24 mouse cellular contexts compared by ENCODE assay signal in the genomic region with DNA sequence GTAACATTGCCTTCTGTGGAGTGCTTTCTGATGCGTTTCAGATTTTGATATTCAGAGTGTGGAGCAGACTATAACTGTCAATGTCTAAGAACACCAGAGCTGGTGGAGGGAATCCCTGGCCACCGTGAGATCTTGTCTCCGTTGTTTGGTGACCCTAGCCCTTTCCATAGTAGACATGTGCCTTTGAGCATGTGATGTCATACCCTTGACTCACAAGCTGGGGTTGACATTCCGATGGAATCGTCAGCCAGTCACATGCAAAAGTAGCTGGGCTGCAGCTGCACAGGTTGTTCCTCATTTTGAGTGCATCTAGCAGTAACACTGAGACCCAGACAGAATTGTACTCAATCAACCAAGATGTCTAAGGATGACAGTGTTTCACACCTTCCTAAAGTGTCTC. TPM values are rescaled to one million over a fixed set of nuclear protein-coding genes. Genes with fewer than 3 reads are reported as not detected.
A peak's percentile ranks its signal among the peaks of the same experiment; 100 is the strongest.
DNase-seq lines count a peak whose midpoint lies in the region; ATAC-seq and TF ChIP-seq lines count a peak whose summit lies in the region.
"Had no signal": no experiment of that assay in that cellular context is flagged by ENCODE, and none has a peak within 500 bp of the region (broad histone marks: within the 10 kb centered on the region; RNA-seq: fewer than 3 reads in every experiment).

No protein-coding gene starts in this region.

- TF ChIP-seq CTCF in CH12.LX (conservative IDR thresholded peaks at IDR 0.05 in 1 of 2, IDR thresholded peaks at IDR 0.05 in 1 of 2; ENCODE audit: low read depth in 2 of 2, low read length in 2 of 2): no peak

- H3K4me3 ChIP-seq in midbrain, embryonic 12.5 days: no peak overlapping the region
- no peak overlapping the region for H3K4me3 ChIP-seq in midbrain, embryonic 16.5 days (ENCODE audit: low read depth, low read length)
- peak overlapping the region in 1 of 3 experiments; percentile 14 for H3K4me3 ChIP-seq in CH12.LX (replicated peaks in 1 of 3; ENCODE audit: low read depth in 2 of 3, low read length in 2 of 3, poor library complexity in 1 of 3)
- H3K4me3 ChIP-seq in limb, embryonic 13.5 days: no peak overlapping the region
- H3K4me3 ChIP-seq: forebrain, embryonic 10.5 days; heart, embryonic 13.5 days; left cerebral cortex, adult 2 months; stomach, embryonic 15.5 days had no signal

- WGBS in midbrain, embryonic 12.5 days: 74% methylated on average over 5 of the region's 5 CpGs
- WGBS in midbrain, embryonic 16.5 days: 68% methylated on average over 5 of the region's 5 CpGs
- WGBS in limb, embryonic 13.5 days: 62% methylated on average over 5 of the region's 5 CpGs

- in situ Hi-C loops in CH12.LX (cut with MboI; ENCODE audit: low pct_ligation_motif_present, low pct_unique_long_range_greater_than_20kb, low sequenced_read_pairs): no loop called here

- H3K79me2 ChIP-seq in CH12.LX (replicated peaks; ENCODE audit: control insufficient read depth, extremely low read depth, insufficient read depth, poor library complexity, severe bottlenecking): peaks cover 68% of the 10 kb centered on the region

- H3K36me3 ChIP-seq in midbrain, embryonic 12.5 days: no peaks in the 10 kb centered on the region
- H3K36me3 ChIP-seq in midbrain, embryonic 16.5 days (ENCODE audit: control insufficient read depth, insufficient read depth, low read length): no peaks in the 10 kb centered on the region
- H3K36me3 ChIP-seq in CH12.LX (replicated peaks in 1 of 2; ENCODE audit: control insufficient read depth in 1 of 2, insufficient read depth in 1 of 2, low read length in 1 of 2): peaks cover 12 to 44% of the 10 kb centered on the region in 2 experiments
- peaks cover 21% of the 10 kb centered on the region for H3K36me3 ChIP-seq in limb, embryonic 13.5 days
- H3K36me3 ChIP-seq: forebrain, embryonic 10.5 days; stomach, embryonic 15.5 days had no signal

- H3K27me3 ChIP-seq in midbrain, embryonic 12.5 days: peaks cover 28% of the 10 kb centered on the region
- peaks cover 14% of the 10 kb centered on the region for H3K27me3 ChIP-seq in midbrain, embryonic 16.5 days (ENCODE audit: control insufficient read depth, insufficient read depth, low read depth, low read length)
- H3K27me3 ChIP-seq in CH12.LX (replicated peaks): no peaks in the 10 kb centered on the region
- peaks cover 21% of the 10 kb centered on the region for H3K27me3 ChIP-seq in limb, embryonic 13.5 days

- dilution Hi-C loops in CH12.LX (cut with MboI; ENCODE audit: extremely low pct_ligation_motif_present, extremely low pct_unique_long_range_greater_than_20kb, low sequenced_read_pairs): no loop called here

- TF ChIP-seq POLR2A in CH12.LX (IDR thresholded peaks at IDR 0.05; ENCODE audit: low read depth, low read length): peak; percentile 37

- peaks cover 32% of the 10 kb centered on the region; the same call in 1 of the 2 replicates for H3K4me1 ChIP-seq in midbrain, embryonic 12.5 days
- peaks cover 7% of the 10 kb centered on the region for H3K4me1 ChIP-seq in midbrain, embryonic 16.5 days (ENCODE audit: control insufficient read depth, insufficient read depth, low read length)
- peaks cover 2 to 59% of the 10 kb centered on the region in 2 experiments; a peak in 2 of 4 replicates for H3K4me1 ChIP-seq in CH12.LX (ENCODE audit: control insufficient read depth in 1 of 2, insufficient read depth in 2 of 2)
- peaks cover 47% of the 10 kb centered on the region for H3K4me1 ChIP-seq in limb, embryonic 13.5 days

- H3K27ac ChIP-seq in midbrain, embryonic 12.5 days (replicated peaks): no peak overlapping the region
- H3K27ac ChIP-seq in midbrain, embryonic 16.5 days (ENCODE audit: low read length): no peak overlapping the region
- H3K27ac ChIP-seq in CH12.LX (ENCODE audit: insufficient read depth, low read depth): peak overlapping the region; percentile 39; the same call in 1 of the 2 replicates
- peak overlapping the region; percentile 28; the same call in 1 of the 2 replicates for H3K27ac ChIP-seq in limb, embryonic 13.5 days
- H3K27ac ChIP-seq: forebrain, embryonic 10.5 days; heart, embryonic 13.5 days; left cerebral cortex, adult 2 months; liver, embryonic 14.5 days; macrophage; stomach, embryonic 15.5 days had no signal

- 0 out of 2 replicates have a peak overlapping the region, but pooled peaks have one; percentile 1 for H3K4me2 ChIP-seq in midbrain, embryonic 12.5 days (replicated peaks)
- no peak overlapping the region for H3K4me2 ChIP-seq in midbrain, embryonic 16.5 days (ENCODE audit: low read length)
- H3K4me2 ChIP-seq in CH12.LX (ENCODE audit: insufficient read depth, low read depth, poor library complexity, severe bottlenecking): peak overlapping the region; percentile 80
- peak overlapping the region; percentile 36 for H3K4me2 ChIP-seq in limb, embryonic 13.5 days (replicated peaks)
- H3K4me2 ChIP-seq: heart, embryonic 13.5 days; stomach, embryonic 15.5 days had no signal

- no peaks in the 10 kb centered on the region for H3K9me3 ChIP-seq in midbrain, embryonic 12.5 days
- no peaks in the 10 kb centered on the region for H3K9me3 ChIP-seq in midbrain, embryonic 16.5 days (replicated peaks; ENCODE audit: control insufficient read depth, low read length, poor library complexity, severe bottlenecking)
- no peaks in the 10 kb centered on the region for H3K9me3 ChIP-seq in CH12.LX (replicated peaks; ENCODE audit: low read length)
- H3K9me3 ChIP-seq in limb, embryonic 13.5 days: no peaks in the 10 kb centered on the region
- H3K9me3 ChIP-seq: forebrain, embryonic 10.5 days; heart, embryonic 13.5 days; stomach, embryonic 15.5 days had no signal

- TF ChIP-seq EP300 in CH12.LX (IDR thresholded peaks at IDR 0.05; ENCODE audit: low read length): peak; percentile 79

- TF ChIP-seq RAD21 in CH12.LX (IDR thresholded peaks at IDR 0.05; ENCODE audit: low read depth, low read length): no peak

- H3K9ac ChIP-seq in midbrain, embryonic 12.5 days (replicated peaks): no peak overlapping the region; the same call in 1 of the 2 replicates
- H3K9ac ChIP-seq in midbrain, embryonic 16.5 days (ENCODE audit: low read depth, low read length): no peak overlapping the region
- H3K9ac ChIP-seq in CH12.LX (ENCODE audit: insufficient read depth, low read depth): peak overlapping the region; percentile 70
- no peak overlapping the region for H3K9ac ChIP-seq in limb, embryonic 13.5 days
- H3K9ac ChIP-seq: heart, embryonic 13.5 days; liver, embryonic 14.5 days; stomach, embryonic 15.5 days had no signal

- DNase-seq in A20 (ENCODE audit: low read depth, low spot score) (peak; percentile 86), CH12.LX (ENCODE audit: extremely low read depth) (peak; percentile 94)
- DNase-seq in cerebellum, postnatal 36 days: no peak
- no peak for DNase-seq in cerebellum, postnatal 4 days (ENCODE audit: low spot score in 2 of 2)
- no peak for DNase-seq in cerebellum, postnatal 25 days
- DNase-seq: adrenal gland, postnatal 14 days; cerebellum, adult 11-12 months; cerebellum, postnatal 14 days; heart, adult 18-20 months; kidney, postnatal 36 days; layer of hippocampus, adult 9-11 months; retina, postnatal 1 day; thymus, adult 18-20 months had no signal

- no peak for ATAC-seq in midbrain, embryonic 12.5 days (ENCODE audit: low FRiP score, low read depth)
- ATAC-seq in midbrain, embryonic 16.5 days: no peak
- ATAC-seq in limb, embryonic 13.5 days (ENCODE audit: low FRiP score, low read depth): no peak
- ATAC-seq: activated CD4-positive, CD25-positive, alpha-beta regulatory T cell, adult 4 months; intestine, embryonic 16.5 days had no signal

TF ChIP-seq in CH12.LX, 34 proteins besides CTCF, POLR2A, EP300 and RAD21 (continues in another document):
- TF ChIP-seq KAT2A (IDR thresholded peaks at IDR 0.05; ENCODE audit: insufficient replicate concordance, low read length) (no peak), POLR2AphosphoS2 (IDR thresholded peaks at IDR 0.05; ENCODE audit: low read depth, low read length) (0 out of 2 replicates have a peak, but pooled peaks have one; percentile 57), MAX (IDR thresholded peaks at IDR 0.05; ENCODE audit: low read length) (peak; percentile 97), GABPA (IDR thresholded peaks at IDR 0.05; ENCODE audit: insufficient replicate concordance, low read depth, low read length) (peak; percentile 33; the same call in 1 of the 2 replicates), TCF12 (IDR thresholded peaks at IDR 0.05; ENCODE audit: low read depth, low read length) (peak; percentile 86), BHLHE40 (IDR thresholded peaks at IDR 0.05; ENCODE audit: low read depth, low read length) (peak; percentile 99), SMC3 (IDR thresholded peaks at IDR 0.05; ENCODE audit: low read depth, low read length) (no peak), USF2 (conservative IDR thresholded peaks at IDR 0.05; ENCODE audit: low read depth, low read length) (peak; percentile 50), MXI1 (IDR thresholded peaks at IDR 0.05; ENCODE audit: low read depth, low read length) (peak; percentile 94), IRF4 (IDR thresholded peaks at IDR 0.05; ENCODE audit: low read depth, low read length) (peak; percentile 73), NELFE (IDR thresholded peaks at IDR 0.05; ENCODE audit: low read depth, low read length) (0 out of 2 replicates have a peak, but pooled peaks have one; percentile 6), ZKSCAN1 (IDR thresholded peaks at IDR 0.05; ENCODE audit: borderline replicate concordance, low read depth, low read length) (no peak), UBTF (IDR thresholded peaks at IDR 0.05; ENCODE audit: low read depth, low read length) (0 out of 2 replicates have a peak, but pooled peaks have one; percentile 28), MAFK (IDR thresholded peaks at IDR 0.05; ENCODE audit: insufficient replicate concordance, low read length) (0 out of 2 replicates have a peak, but pooled peaks have one; percentile 4), TBP (conservative IDR thresholded peaks at IDR 0.05; ENCODE audit: low read depth, low read length) (peak; percentile 42; the same call in 1 of the 2 replicates), E2F4 (IDR thresholded peaks at IDR 0.05; ENCODE audit: insufficient replicate concordance, low read depth, low read length) (no peak), ZNF384 (IDR thresholded peaks at IDR 0.05; ENCODE audit: low read depth, low read length) (0 out of 2 replicates have a peak, but pooled peaks have one; percentile 5), JUND (conservative IDR thresholded peaks at IDR 0.05; ENCODE audit: low read depth, low read length) (no peak; the same call in 1 of the 2 replicates), SIN3A (IDR thresholded peaks at IDR 0.05; ENCODE audit: low read length) (peak; percentile 89), ETS1 (conservative IDR thresholded peaks at IDR 0.05; ENCODE audit: low read depth, low read length) (peak; percentile 99)

RNA-seq across cellular contexts. Expression of gene Ebf1, which starts 7.4 kb away (rescaled TPM):
- 89.4 and 89.6 TPM in 2 replicates for polyA plus RNA-seq in midbrain, embryonic 12.5 days (2016; fragmentation: Nextera tagmentation; extraction: Ambion mirVana)
- 52.9 and 53.3 TPM in 2 replicates for polyA plus RNA-seq in midbrain, embryonic 16.5 days (2015; fragmentation: Nextera tagmentation; extraction: Ambion mirVana)
- total RNA-seq in CH12.LX (2012; rRNA removed) (24.9 and 37.8 TPM in 2 replicates), CH12.LX (2014; rRNA removed) (42.8 and 44.2 TPM in 2 replicates)
- polyA plus RNA-seq in CH12.LX (2012; ENCODE audit: insufficient read length, low read depth): 52.5 and 60.7 TPM in 2 replicates
- 103 and 126 TPM in 2 replicates for polyA plus RNA-seq in limb, embryonic 13.5 days (2015; fragmentation: Nextera tagmentation; extraction: Ambion mirVana)

Comparison
In these comparisons a context has a peak if more than half of its experiments do, and no peak if none do; other contexts are left out.
1. H3K27ac ChIP-seq: peak in CH12.LX (single experiment) and limb, embryonic 13.5 days (single experiment); none in midbrain, embryonic 12.5 days (single experiment) and midbrain, embryonic 16.5 days (single experiment).
2. DNase-seq: peak in A20 (single experiment) and CH12.LX (single experiment); none in cerebellum, postnatal 36 days (0 of 2), cerebellum, postnatal 4 days (0 of 2) and cerebellum, postnatal 25 days (0 of 2).